Mouse (Mus musculus) ES-E14 (cell line): ENCODE measurements at regions not wholly inside any gene's neighbourhood (a gene's known extent, or its start where the extent isn't known, plus 50 kb on each side); places are given as distances from the start of the nearest gene placed in this dataset.

Experiments
- DNase-seq: peaks from one replicate; pipeline ENCODE4 v3.0.0-alpha.2; 2013; ENCODE audit warnings: low read depth, low spot score
- H3K27ac ChIP-seq: 2 replicates; pipeline ENCODE4 v1.5.1; 2012; ENCODE audit warnings: low read depth, mild to moderate bottlenecking, low read length, moderate library complexity, mixed read lengths; ENCODE audit not compliant: poor library complexity, insufficient read depth, severe bottlenecking
- H3K36me3 ChIP-seq: 2 replicates; pipeline ENCODE4 v1.6.1; 2012; ENCODE audit warnings: mild to moderate bottlenecking, low read length, moderate library complexity, mixed read lengths; ENCODE audit not compliant: control insufficient read depth, poor library complexity, insufficient read depth, severe bottlenecking
- H3K4me1 ChIP-seq, 2 experiments: fragments of 150-350 bp in 1 of 2; sonication (generic) in 1 of 2; 2 replicates each; pipeline ENCODE4 v1.6.1; 2012; ENCODE audit warnings: low read length in 2 of 2, mild to moderate bottlenecking in 1 of 2, mixed read lengths in 1 of 2; ENCODE audit not compliant: control insufficient read depth in 2 of 2, insufficient read depth in 2 of 2, poor library complexity in 1 of 2
- H3K4me3 ChIP-seq, 2 experiments: fragments of 150-350 bp in 1 of 2; sonication (generic) in 1 of 2; 2 replicates each; pipeline ENCODE4 v1.5.1; 2012; ENCODE audit warnings: low read length in 2 of 2, low read depth in 1 of 2, mild to moderate bottlenecking in 1 of 2, mixed read lengths in 1 of 2; ENCODE audit not compliant: insufficient read depth in 1 of 2, poor library complexity in 1 of 2, severe bottlenecking in 1 of 2
- H3K9ac ChIP-seq: 2 replicates; pipeline ENCODE4 v1.6.1; 2012; ENCODE audit warnings: low read depth, mild to moderate bottlenecking, low read length, mixed read lengths; ENCODE audit not compliant: poor library complexity, insufficient read depth, severe bottlenecking
- H3K9me3 ChIP-seq: fragments of 150-350 bp; sonication (generic); 2 replicates; pipeline ENCODE4 v1.6.1; 2012; ENCODE audit warnings: low read depth, mild to moderate bottlenecking, low read length; ENCODE audit not compliant: control insufficient read depth, insufficient read depth
- CHD2 ChIP-seq: IDR thresholded peaks from 2 replicates; pipeline ENCODE4 v1.6.1; 2014; ENCODE audit warnings: mild to moderate bottlenecking, low read depth, low read length, inconsistent platforms
- HCFC1 ChIP-seq: IDR thresholded peaks from 2 replicates; pipeline ENCODE4 v1.6.1; 2012; ENCODE audit warnings: low read length, inconsistent platforms, borderline replicate concordance; ENCODE audit not compliant: insufficient read depth
- MAFK ChIP-seq: IDR thresholded peaks from 2 replicates; pipeline ENCODE4 v1.6.1; 2014; ENCODE audit warnings: mild to moderate bottlenecking, low read depth, low read length, inconsistent platforms; ENCODE audit not compliant: insufficient read depth
- ZC3H11A ChIP-seq: IDR thresholded peaks from 2 replicates; pipeline ENCODE4 v1.6.1; 2012; ENCODE audit warnings: low read depth, mild to moderate bottlenecking, inconsistent platforms, low read length, borderline replicate concordance
- ZNF384 ChIP-seq: IDR thresholded peaks from 2 replicates; pipeline ENCODE4 v1.6.1; 2012; ENCODE audit warnings: low read depth, low read length, inconsistent platforms
- in situ Hi-C, 2 experiments: fragments of 600-800 bp; cut with MboI; formaldehyde crosslinking; loops; one replicate each; pipeline ENCODE4 v1.15.1; 2025; ENCODE audit warnings: low sequenced_read_pairs in 2 of 2, inconsistent platforms in 1 of 2; ENCODE audit not compliant: unreplicated experiment in 2 of 2

DNA sequence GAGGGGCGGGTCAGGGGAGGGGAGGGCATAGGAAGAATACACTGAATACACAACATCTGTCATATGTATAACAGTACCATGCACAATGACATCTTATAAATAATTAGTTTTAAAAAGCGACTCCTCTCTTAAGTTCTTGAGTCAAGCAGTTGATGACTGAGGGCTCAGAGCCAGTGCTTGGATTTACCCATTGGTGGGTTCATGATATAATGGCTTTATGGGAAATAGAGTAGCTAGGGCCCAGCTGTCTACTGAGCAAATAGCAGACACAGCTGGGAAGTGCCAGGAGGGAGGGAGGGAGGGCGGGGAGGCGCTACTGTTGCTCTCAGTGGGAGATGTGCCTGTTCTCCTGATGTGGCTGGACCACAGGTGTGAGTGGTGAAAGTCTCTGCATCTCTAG, 268.5 kb downstream of the Matn1 start:
- Histone ChIP-seq H3K4me3 (no peak overlapping the region), H3K9me3 (no peaks in the 10 kb centered on the region), H3K27ac (no peak overlapping the region), H3K36me3 (no peaks in the 10 kb centered on the region), H3K9ac (no peak overlapping the region), H3K4me1 (no peaks in the 10 kb centered on the region)
- no peak for TF ChIP-seq MAFK
- in situ Hi-C loops = no loop called here
- DNase-seq = no peak

DNA sequence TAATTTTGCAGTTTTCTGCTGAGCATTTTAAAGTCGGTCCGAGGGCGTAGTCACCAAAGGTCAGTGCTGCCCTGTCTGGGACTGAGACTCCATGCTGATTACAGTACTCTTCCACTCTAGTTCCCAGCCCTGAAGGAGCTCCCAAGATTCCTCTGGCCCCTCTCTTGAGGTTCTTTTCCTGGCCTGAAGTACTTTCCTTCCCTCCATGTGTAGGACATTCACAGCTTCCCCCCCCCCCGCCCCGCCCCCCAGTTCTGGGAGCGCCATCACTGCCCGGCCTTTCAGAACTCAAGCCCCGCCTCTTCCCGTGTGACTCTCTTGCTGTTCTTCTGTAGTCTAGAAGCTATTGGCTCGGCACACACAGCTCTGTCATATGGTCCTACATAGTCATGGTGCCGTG, 271.5 kb downstream of the Matn1 start:
- in situ Hi-C loops = no loop called here
- H3K9me3 ChIP-seq = no peaks in the 10 kb centered on the region
- no peak for DNase-seq
- TF ChIP-seq HCFC1 = no peak
- H3K9ac ChIP-seq = no peak overlapping the region
- H3K36me3 ChIP-seq = no peaks in the 10 kb centered on the region
- no peak overlapping the region for H3K4me3 ChIP-seq
- H3K27ac ChIP-seq = no peak overlapping the region
- H3K4me1 ChIP-seq = no peaks in the 10 kb centered on the region

- no peaks in the 10 kb centered on the region for H3K4me1 ChIP-seq
- H3K9ac ChIP-seq = no peak overlapping the region
- H3K4me3 ChIP-seq = no peak overlapping the region
- DNase-seq = no peak
- in situ Hi-C loops = no loop called here
- no peak overlapping the region for H3K27ac ChIP-seq
- no peaks in the 10 kb centered on the region for H3K36me3 ChIP-seq
- TF ChIP-seq ZC3H11A = no peak
- TF ChIP-seq MAFK = peak; percentile 82
- H3K9me3 ChIP-seq = no peaks in the 10 kb centered on the region
Observed at GRCm38 (mm10) chr4:131216361-131216760, 272.2 kb downstream of the Matn1 start.

GRCm38 (mm10) chr4:131217083-131217482, 272.9 kb downstream of the Matn1 start:
- H3K4me3 ChIP-seq = no peak overlapping the region

GRCm38 (mm10) chr4:131217571-131218155, 273.5 kb downstream of the Matn1 start:
- Histone ChIP-seq H3K4me1 (no peaks in the 10 kb centered on the region), H3K9ac (no peak overlapping the region), H3K4me3 (no peak overlapping the region), H3K9me3 (no peaks in the 10 kb centered on the region), H3K27ac (no peak overlapping the region), H3K36me3 (no peaks in the 10 kb centered on the region)
- in situ Hi-C loops = no loop called here
- TF ChIP-seq CHD2 (no peak), ZC3H11A (no peak), ZNF384 (no peak), HCFC1 (no peak), MAFK (no peak)
- no peak for DNase-seq

More at GRCm38 (mm10) chr4:131217083-131217482, 272.9 kb downstream of the Matn1 start:
- Histone ChIP-seq H3K36me3 (no peaks in the 10 kb centered on the region), H3K27ac (no peak overlapping the region), H3K9me3 (no peaks in the 10 kb centered on the region), H3K9ac (no peak overlapping the region), H3K4me1 (no peaks in the 10 kb centered on the region)
- TF ChIP-seq CHD2 = peak; percentile 77
- no peak for TF ChIP-seq MAFK
- in situ Hi-C loops = no loop called here
- DNase-seq = no peak
